Mouse (Mus musculus) ES-CJ7 (cell line): ENCODE results near the gene Epha2.
A peak's percentile ranks its signal among the peaks of the same experiment; 100 is the strongest.

Source experiments
- DNase-seq: peaks from one replicate; pipeline ENCODE4 v3.0.0; 2011; ENCODE audit warnings: low read depth, low spot score

The Epha2 gene

GRCm38 (mm10) chr4:141301116-141301553 is at the start of gene Epha2:
Gene Epha2 (plus strand): TSS chr4:141301240.
- DNase-seq = peak; percentile 94

- DNase-seq = no peak
These were observed 48.4 kb upstream of the Epha2 start for GRCm38 (mm10) chr4:141252641-141253040.

GRCm38 (mm10) chr4:141254234-141254633 is 46.8 kb upstream of the Epha2 start:
- DNase-seq = no peak

- peak; percentile 70 for DNase-seq
These were observed 43.6 kb upstream of the Epha2 start for GRCm38 (mm10) chr4:141257440-141257839.

- no peak for DNase-seq
These were observed 41.6 kb upstream of the Epha2 start for GRCm38 (mm10) chr4:141259413-141259812.

- peak; percentile 77 for DNase-seq
These were observed 40.9 kb upstream of the Epha2 start for GRCm38 (mm10) chr4:141260007-141260723.

- no peak for DNase-seq
These were observed 38.0 kb upstream of the Epha2 start for GRCm38 (mm10) chr4:141262906-141263637.

GRCm38 (mm10) chr4:141265979-141266637 is 34.9 kb upstream of the Epha2 start:
- DNase-seq = no peak

GRCm38 (mm10) chr4:141267250-141267649 is 33.8 kb upstream of the Epha2 start:
- DNase-seq = no peak

GRCm38 (mm10) chr4:141267837-141268236 is 33.2 kb upstream of the Epha2 start:
- peak; percentile 86 for DNase-seq

- DNase-seq = peak; percentile 68
These were observed 32.7 kb upstream of the Epha2 start for GRCm38 (mm10) chr4:141268350-141268749.

- DNase-seq = peak; percentile 37
These were observed 32.0 kb upstream of the Epha2 start for GRCm38 (mm10) chr4:141269080-141269479.

GRCm38 (mm10) chr4:141270201-141270940 is 30.7 kb upstream of the Epha2 start:
- DNase-seq = peak; percentile 78

GRCm38 (mm10) chr4:141271228-141271627 is 29.8 kb upstream of the Epha2 start:
- peak; percentile 77 for DNase-seq

- DNase-seq = no peak
These were observed 29.3 kb upstream of the Epha2 start for GRCm38 (mm10) chr4:141271721-141272120.

GRCm38 (mm10) chr4:141272878-141273277 is 28.2 kb upstream of the Epha2 start:
- DNase-seq = peak; percentile 34

GRCm38 (mm10) chr4:141273296-141273695 is 27.7 kb upstream of the Epha2 start:
- DNase-seq = peak; percentile 92

- peak; percentile 18 for DNase-seq
These were observed 26.3 kb upstream of the Epha2 start for GRCm38 (mm10) chr4:141274485-141275341.

GRCm38 (mm10) chr4:141277157-141277556 is 23.9 kb upstream of the Epha2 start:
- peak; percentile 23 for DNase-seq

GRCm38 (mm10) chr4:141278154-141278553 is 22.9 kb upstream of the Epha2 start:
- DNase-seq = no peak

- DNase-seq = peak; percentile 70
These were observed 21.7 kb upstream of the Epha2 start for GRCm38 (mm10) chr4:141279327-141279726.
